Mouse (Mus musculus) intestine, embryonic 15.5 days (tissue): Measurements from ENCODE around the gene Slc25a20. TPM values are rescaled to one million over a fixed set of nuclear protein-coding genes. Genes with fewer than 3 reads are reported as not detected.

Experiments
- ATAC-seq: fragments of 200-750 bp; cut with Nextera tagmentation; 2 replicates; pipeline ENCODE4 v1.8.0; 2017; ENCODE audit warnings: moderate TSS enrichment, moderate library complexity
- H3K27ac ChIP-seq: fragments of 300-500 bp; sonication (generic); 2 replicates; pipeline ENCODE4 v1.5.1; 2015; ENCODE audit warnings: mild to moderate bottlenecking, inconsistent platforms
- H3K27me3 ChIP-seq: fragments of 300-500 bp; sonication (generic); replicated peaks from 2 replicates; pipeline ENCODE4 v1.6.1; 2015; ENCODE audit warnings: inconsistent platforms
- H3K36me3 ChIP-seq: fragments of 300-500 bp; sonication (generic); 2 replicates; pipeline ENCODE4 v1.6.1; 2015; ENCODE audit warnings: inconsistent platforms
- H3K4me1 ChIP-seq: fragments of 300-500 bp; sonication (generic); replicated peaks from 2 replicates; pipeline ENCODE4 v1.6.1; 2015; ENCODE audit warnings: inconsistent platforms
- H3K4me2 ChIP-seq: fragments of 300-500 bp; sonication (generic); replicated peaks from 2 replicates; pipeline ENCODE4 v1.6.1; 2015; ENCODE audit warnings: mild to moderate bottlenecking, inconsistent platforms
- H3K4me3 ChIP-seq: fragments of 300-500 bp; sonication (generic); replicated peaks from 2 replicates; pipeline ENCODE4 v1.5.1; 2015; ENCODE audit warnings: inconsistent platforms
- H3K9ac ChIP-seq: fragments of 300-500 bp; sonication (generic); 2 replicates; pipeline ENCODE4 v1.6.1; 2015; ENCODE audit warnings: inconsistent platforms
- H3K9me3 ChIP-seq: fragments of 300-500 bp; sonication (generic); 2 replicates; pipeline ENCODE4 v1.6.1; 2016; ENCODE audit warnings: inconsistent platforms
- WGBS: fragments of 180-500 bp; shearing (Covaris S2); methylation state at CpG from one replicate; pipeline ENCODE4 v1.1.7; 2015; 5-methylcytosine and 5-hydroxymethylcytosine counted together
- polyA plus RNA-seq: library from polyadenylated mRNA; unstranded; fragments of >200 nt; fragmentation: Nextera tagmentation; extraction: Ambion mirVana; gene quantifications from 2 replicates; pipeline ENCODE4 v1.2.1, GENCODE M21; 2015

Gene Slc25a20
- 77.1 and 83.3 TPM in 2 replicates for polyA plus RNA-seq

GRCm38 (mm10) chr9:108661677-108662612, at the start of gene Slc25a20:
Slc25a20 (plus strand) TSS chr9:108662088.
- Histone ChIP-seq H3K27me3 (no peaks in the 10 kb centered on the region), H3K9ac (peak within 1 kb of the TSS; percentile 59), H3K4me2 (peak within 1 kb of the TSS; percentile 72), H3K27ac (peak within 1 kb of the TSS; percentile 56; the same call in 1 of the 2 replicates), H3K36me3 (no peaks in the 10 kb centered on the region), H3K9me3 (no peaks in the 10 kb centered on the region), H3K4me3 (peak within 1 kb of the TSS; percentile 69), H3K4me1 (peaks cover 6% of the 10 kb centered on the region; the same call in 1 of the 2 replicates)
- peak; percentile 96 for ATAC-seq
- WGBS: 2% methylated on average over 37 of the region's 37 CpGs

- Histone ChIP-seq H3K9ac (no peak overlapping the region), H3K4me2 (no peak overlapping the region), H3K4me1 (no peaks in the 10 kb centered on the region), H3K9me3 (no peaks in the 10 kb centered on the region), H3K27me3 (no peaks in the 10 kb centered on the region), H3K4me3 (no peak overlapping the region), H3K36me3 (peaks cover 17% of the 10 kb centered on the region), H3K27ac (no peak overlapping the region)
- ATAC-seq: no peak
- WGBS: 86% methylated on average over 1 of the region's 1 CpGs
Measured at GRCm38 (mm10) chr9:108617301-108617700, 44.6 kb upstream of the Slc25a20 start.

GRCm38 (mm10) chr9:108626498-108626897, 35.4 kb upstream of the Slc25a20 start:
- H3K4me1 ChIP-seq: no peaks in the 10 kb centered on the region
- 64% methylated on average over 2 of the region's 2 CpGs for WGBS
- ATAC-seq: no peak
- no peak overlapping the region for H3K9ac ChIP-seq
- H3K4me3 ChIP-seq: no peak overlapping the region
- no peak overlapping the region for H3K27ac ChIP-seq
- H3K36me3 ChIP-seq: peaks cover 6% of the 10 kb centered on the region; the same call in 1 of the 2 replicates
- H3K27me3 ChIP-seq: no peaks in the 10 kb centered on the region
- H3K4me2 ChIP-seq: no peak overlapping the region
- H3K9me3 ChIP-seq: no peaks in the 10 kb centered on the region

- Histone ChIP-seq H3K4me3 (no peak overlapping the region), H3K36me3 (peaks cover 6% of the 10 kb centered on the region; the same call in 1 of the 2 replicates), H3K27ac (no peak overlapping the region), H3K27me3 (no peaks in the 10 kb centered on the region), H3K9ac (no peak overlapping the region), H3K4me2 (no peak overlapping the region), H3K9me3 (no peaks in the 10 kb centered on the region), H3K4me1 (no peaks in the 10 kb centered on the region)
- WGBS: 79% methylated on average over 4 of the region's 4 CpGs
- ATAC-seq: no peak
Measured at GRCm38 (mm10) chr9:108628141-108628540, 33.7 kb upstream of the Slc25a20 start.

- Histone ChIP-seq H3K27ac (no peak overlapping the region), H3K36me3 (no peaks in the 10 kb centered on the region; the same call in 1 of the 2 replicates), H3K27me3 (no peaks in the 10 kb centered on the region), H3K9me3 (no peaks in the 10 kb centered on the region), H3K4me2 (no peak overlapping the region), H3K4me1 (no peaks in the 10 kb centered on the region), H3K9ac (no peak overlapping the region), H3K4me3 (no peak overlapping the region)
- no peak for ATAC-seq
- 79% methylated on average over 1 of the region's 1 CpGs for WGBS
Measured at GRCm38 (mm10) chr9:108630683-108631082, 31.2 kb upstream of the Slc25a20 start.

GRCm38 (mm10) chr9:108631631-108632256, 30.1 kb upstream of the Slc25a20 start:
- H3K9ac ChIP-seq: no peak overlapping the region
- WGBS: 80% methylated on average over 5 of the region's 5 CpGs
- no peaks in the 10 kb centered on the region for H3K27me3 ChIP-seq
- H3K27ac ChIP-seq: no peak overlapping the region
- no peaks in the 10 kb centered on the region for H3K36me3 ChIP-seq
- H3K9me3 ChIP-seq: no peaks in the 10 kb centered on the region
- no peaks in the 10 kb centered on the region for H3K4me1 ChIP-seq
- H3K4me2 ChIP-seq: no peak overlapping the region
- no peak overlapping the region for H3K4me3 ChIP-seq
- ATAC-seq: 0 out of 2 replicates have a peak, but pooled peaks have one; percentile 49

- no peak overlapping the region for H3K9ac ChIP-seq
- 87% methylated on average over 5 of the region's 5 CpGs for WGBS
- H3K27ac ChIP-seq: no peak overlapping the region
- no peaks in the 10 kb centered on the region for H3K9me3 ChIP-seq
- no peak overlapping the region for H3K4me2 ChIP-seq
- H3K36me3 ChIP-seq: no peaks in the 10 kb centered on the region
- H3K4me3 ChIP-seq: no peak overlapping the region
- no peaks in the 10 kb centered on the region for H3K27me3 ChIP-seq
- ATAC-seq: no peak
- H3K4me1 ChIP-seq: no peaks in the 10 kb centered on the region
Measured at GRCm38 (mm10) chr9:108632375-108632774, 29.5 kb upstream of the Slc25a20 start.

GRCm38 (mm10) chr9:108633846-108634245, 28.0 kb upstream of the Slc25a20 start:
- no peak overlapping the region for H3K9ac ChIP-seq
- 75% methylated on average over 2 of the region's 2 CpGs for WGBS
- H3K4me1 ChIP-seq: no peaks in the 10 kb centered on the region
- no peak overlapping the region for H3K4me2 ChIP-seq
- H3K36me3 ChIP-seq: no peaks in the 10 kb centered on the region
- no peaks in the 10 kb centered on the region for H3K27me3 ChIP-seq
- no peak overlapping the region for H3K27ac ChIP-seq
- H3K4me3 ChIP-seq: no peak overlapping the region
- no peak for ATAC-seq
- no peaks in the 10 kb centered on the region for H3K9me3 ChIP-seq

GRCm38 (mm10) chr9:108635415-108635814, 26.5 kb upstream of the Slc25a20 start:
- Histone ChIP-seq H3K4me2 (no peak overlapping the region), H3K4me3 (no peak overlapping the region), H3K27me3 (no peaks in the 10 kb centered on the region), H3K9me3 (no peaks in the 10 kb centered on the region), H3K36me3 (no peaks in the 10 kb centered on the region), H3K27ac (no peak overlapping the region), H3K4me1 (no peaks in the 10 kb centered on the region), H3K9ac (no peak overlapping the region)
- ATAC-seq: no peak
- WGBS: 78% methylated on average over 2 of the region's 2 CpGs

GRCm38 (mm10) chr9:108639825-108640224, 22.1 kb upstream of the Slc25a20 start:
- 94% methylated on average over 2 of the region's 2 CpGs for WGBS

GRCm38 (mm10) chr9:108648166-108648565, 13.7 kb upstream of the Slc25a20 start:
- Histone ChIP-seq H3K4me1 (peaks cover 8% of the 10 kb centered on the region; the same call in 1 of the 2 replicates), H3K4me3 (peak overlapping the region; percentile 85), H3K4me2 (peak overlapping the region; percentile 72), H3K9me3 (no peaks in the 10 kb centered on the region), H3K36me3 (no peaks in the 10 kb centered on the region), H3K9ac (peak overlapping the region; percentile 83), H3K27ac (peak overlapping the region; percentile 93; the same call in 1 of the 2 replicates), H3K27me3 (no peaks in the 10 kb centered on the region)
- ATAC-seq: no peak
- 26% methylated on average over 10 of the region's 10 CpGs for WGBS

More at GRCm38 (mm10) chr9:108639825-108640224, 22.1 kb upstream of the Slc25a20 start:
- H3K9me3 ChIP-seq: no peaks in the 10 kb centered on the region
- 0 out of 2 replicates have a peak, but pooled peaks cover 2% of the 10 kb centered on the region for H3K4me1 ChIP-seq
- ATAC-seq: no peak
- no peaks in the 10 kb centered on the region for H3K27me3 ChIP-seq
- no peak overlapping the region for H3K9ac ChIP-seq
- H3K4me2 ChIP-seq: no peak overlapping the region
- H3K36me3 ChIP-seq: peaks cover 4% of the 10 kb centered on the region
- no peak overlapping the region for H3K4me3 ChIP-seq
- no peak overlapping the region for H3K27ac ChIP-seq
